Mouse (Mus musculus): Measurements from ENCODE around the gene Il10rb.

- no peak for TF ChIP-seq CTCF (IDR thresholded peaks at IDR 0.05; ENCODE audit: low read depth)
- no peak for TF ChIP-seq EP300 (optimal IDR thresholded peaks at IDR 0.05)
Measured at GRCm38 (mm10) chr16:91432720-91433328, 26.9 kb downstream of the Il10rb start.
